Mouse (Mus musculus) B cell, adult 62 days (primary cell): ENCODE results near the gene Glt8d2. TPM values are rescaled to one million over a fixed set of nuclear protein-coding genes. Genes with fewer than 3 reads are reported as not detected.

Source experiments
- total RNA-seq: library from RNA; stranded (reverse); gene quantifications from 4 replicates; pipeline ENCODE4 v1.2.4, GENCODE M21; 2023

The Glt8d2 gene
- not detected in 4 replicates for total RNA-seq

GRCm38 (mm10) chr10:82690494-82690893 is at the start of gene Glt8d2:
Gene Glt8d2 (minus strand): TSS chr10:82690650.

GRCm38 (mm10) chr10:82695956-82696355 is 5.5 kb upstream of the Glt8d2 start, which contains the start of gene Hcfc2:
Gene Hcfc2 (plus strand): TSS chr10:82696160.

GRCm38 (mm10) chr10:82629586-82630255 is 60.7 kb downstream of the Glt8d2 start, which contains the start of gene Tdg:
Gene Tdg (plus strand): TSS chr10:82629828.

GRCm38 (mm10) chr10:82622671-82623552 is 67.5 kb downstream of the Glt8d2 start, which contains the start of gene 1190007I07Rik:
Gene 1190007I07Rik (minus strand): TSS chr10:82623228.

Other genes with a start within 250 kb of the Glt8d2 start
- gene Gm1553, start 198.0 kb downstream of the Glt8d2 start, total RNA-seq, result not detected in 4 replicates
- 13.2 to 17.1 TPM (median 15.6 TPM) in 4 replicates for gene 1190007I07Rik, start 67.4 kb downstream of the Glt8d2 start, total RNA-seq
- 93.3 to 107 TPM (median 104 TPM) in 4 replicates for gene Tdg, start 60.8 kb downstream of the Glt8d2 start, total RNA-seq
- gene Hcfc2, start 5.5 kb upstream of the Glt8d2 start, total RNA-seq, result 22.8 to 31.5 TPM (median 25.6 TPM) in 4 replicates
- gene Nfyb, start 73.5 kb upstream of the Glt8d2 start, total RNA-seq, result 27.0 to 47.0 TPM (median 33.0 TPM) in 4 replicates
- 35.2 to 43.1 TPM (median 37.4 TPM) in 4 replicates for gene Txnrd1, start 143.3 kb upstream of the Glt8d2 start, total RNA-seq
- 4.9 to 5.9 TPM (median 5.5 TPM) in 4 replicates for gene Eid3, start 176.0 kb upstream of the Glt8d2 start, total RNA-seq